Mouse (Mus musculus): ENCODE measurements around the gene Hnrnpul2. TPM values are rescaled to one million over a fixed set of nuclear protein-coding genes. Genes with fewer than 3 reads are reported as not detected.
A peak's percentile ranks its signal among the peaks of the same experiment; 100 is the strongest.

Gene Hnrnpul2
- polyA plus RNA-seq, 1 experiment: 28.0 TPM

DNA sequence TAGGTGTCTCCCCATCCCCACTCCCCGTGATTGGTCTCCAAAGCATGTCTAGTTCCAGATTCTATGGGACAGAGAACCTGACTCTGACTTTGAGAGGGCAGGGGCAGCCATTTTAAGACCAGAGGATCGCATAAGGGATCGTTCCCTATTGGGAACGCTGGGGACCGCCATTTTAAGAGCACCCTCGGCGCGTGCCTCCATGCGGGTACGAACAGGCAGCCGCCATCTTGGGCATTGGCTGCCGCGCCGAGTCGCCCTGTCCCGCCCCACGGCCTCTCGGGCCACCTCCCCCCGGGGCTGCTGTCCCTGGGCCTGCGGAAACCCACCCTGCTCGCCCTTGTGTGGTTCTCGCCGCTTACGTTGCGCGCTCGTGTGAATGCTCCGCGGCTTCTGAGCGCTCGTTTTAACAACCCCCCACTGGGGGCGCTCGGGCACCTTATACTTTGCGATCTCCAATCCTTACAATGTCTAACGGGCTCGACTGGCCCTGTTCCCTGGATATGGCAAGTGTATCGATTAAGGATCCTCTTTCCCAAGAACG, 17.5 kb downstream of the Hnrnpul2 start, which contains the start of gene Bscl2:
Bscl2 (plus strand) TSS at position 217 of the 541 bp plus-strand sequence.
- peak within 1 kb of the TSS; percentile 72 for H3K4me3 ChIP-seq (replicated peaks; ENCODE audit: extremely low read depth, low read depth, low read length)
- peaks cover 8% of the 10 kb centered on the region; the same call in 1 of the 2 replicates for H3K4me1 ChIP-seq (ENCODE audit: control insufficient read depth, insufficient read depth, low read length)
- peak; percentile 86 for DNase-seq
- under 1% methylated on average over 38 of the region's 38 CpGs for WGBS
- TF ChIP-seq CTCF (IDR thresholded peaks at IDR 0.05; ENCODE audit: insufficient read depth, low read length) (peak; percentile 32; the same call in 1 of the 2 replicates), POLR2A (IDR thresholded peaks at IDR 0.05; ENCODE audit: borderline replicate concordance, extremely low read depth, low read depth, low read length) (peak; percentile 69)

DNA sequence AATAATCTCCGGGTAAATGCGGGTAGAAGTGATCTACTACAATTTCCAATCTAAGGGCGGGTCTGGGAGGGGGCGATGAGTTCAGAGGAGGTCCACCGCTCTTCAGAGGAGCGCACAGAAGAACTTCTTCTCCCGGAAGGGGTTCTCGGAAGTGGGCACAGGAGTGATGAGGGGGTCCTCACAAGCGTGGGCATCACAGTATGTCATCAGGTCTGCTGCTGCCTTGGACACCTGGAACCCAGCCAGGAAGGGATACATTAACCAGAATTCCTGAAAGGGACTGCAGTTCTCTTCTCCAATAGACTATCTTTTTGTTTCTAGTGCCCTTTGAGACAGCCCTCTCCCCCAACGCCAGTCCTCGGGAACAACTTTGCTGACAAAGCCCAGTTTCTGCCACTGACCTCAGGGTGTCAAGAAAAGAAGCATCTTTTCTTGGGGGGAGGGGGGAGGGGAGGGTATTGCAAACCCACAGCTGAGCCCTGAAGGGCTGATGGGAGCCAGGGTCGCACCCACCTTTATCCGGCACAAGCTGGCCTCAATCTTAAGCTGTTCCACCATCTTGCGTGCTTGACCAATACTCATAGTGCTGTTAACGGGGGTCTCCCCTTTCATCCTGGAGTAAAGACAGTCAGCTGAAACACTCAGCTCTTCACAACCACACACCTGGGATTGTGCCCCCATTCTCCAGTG, 18.4 kb downstream of the Hnrnpul2 start:
- peak overlapping the region; percentile 72 for H3K4me3 ChIP-seq (replicated peaks; ENCODE audit: extremely low read depth, low read depth, low read length)
- DNase-seq: no peak
- 20% methylated on average over 15 of the region's 15 CpGs for WGBS
- peaks cover 8% of the 10 kb centered on the region; the same call in 1 of the 2 replicates for H3K4me1 ChIP-seq (ENCODE audit: control insufficient read depth, insufficient read depth, low read length)
- no peak for TF ChIP-seq CTCF (IDR thresholded peaks at IDR 0.05; ENCODE audit: insufficient read depth, low read length)
- TF ChIP-seq POLR2A (IDR thresholded peaks at IDR 0.05; ENCODE audit: borderline replicate concordance, extremely low read depth, low read depth, low read length): no peak

DNA sequence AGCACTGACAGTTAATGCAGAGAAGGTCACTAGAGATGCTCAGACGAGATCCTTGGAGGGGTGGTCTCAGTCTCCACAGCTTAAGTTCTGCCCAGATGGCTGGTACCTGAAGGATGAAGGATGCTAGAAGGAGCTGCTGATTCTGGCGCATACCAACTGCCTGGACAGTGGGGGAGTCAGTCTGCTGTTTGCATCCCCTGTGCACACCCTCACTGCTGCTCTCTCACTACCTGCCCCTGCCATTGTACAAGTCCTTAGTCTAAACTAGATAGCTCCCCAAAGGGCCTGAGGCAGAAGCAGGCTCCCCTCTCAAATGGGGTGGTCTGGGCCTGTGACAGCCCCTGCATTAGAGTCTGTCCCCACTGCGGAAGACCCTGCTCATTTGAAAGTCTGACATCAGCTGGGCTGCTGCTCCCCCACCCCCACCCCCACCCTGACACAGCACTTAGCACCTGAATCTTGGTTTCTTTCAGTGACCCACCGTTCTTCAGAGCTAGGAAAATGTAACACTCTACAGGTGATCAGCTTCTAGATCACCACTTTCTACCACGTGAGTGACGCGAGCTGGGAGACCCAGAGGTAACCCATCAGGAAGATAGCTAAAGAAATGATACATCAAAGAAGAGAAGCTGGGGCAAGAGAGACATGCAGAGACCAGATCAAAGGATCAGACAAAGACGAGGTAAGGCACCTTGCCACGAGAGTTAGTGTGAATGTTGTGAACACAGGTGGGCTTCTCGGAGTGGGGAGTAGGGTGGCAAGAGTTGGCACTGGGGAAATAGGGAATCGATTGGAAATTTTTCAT, 19.5 kb downstream of the Hnrnpul2 start, which contains the start of gene Gng3:
Gng3 (minus strand) TSS at position 92 of the 805 bp plus-strand sequence.
- no peak for DNase-seq
- TF ChIP-seq CTCF (IDR thresholded peaks at IDR 0.05; ENCODE audit: insufficient read depth, low read length) (no peak), POLR2A (IDR thresholded peaks at IDR 0.05; ENCODE audit: borderline replicate concordance, extremely low read depth, low read depth, low read length) (no peak)
- H3K4me3 ChIP-seq (replicated peaks; ENCODE audit: extremely low read depth, low read depth, low read length): peak within 1 kb of the TSS; percentile 72
- 81% methylated on average over 11 of the region's 11 CpGs for WGBS
- peaks cover 8% of the 10 kb centered on the region; the same call in 1 of the 2 replicates for H3K4me1 ChIP-seq (ENCODE audit: control insufficient read depth, insufficient read depth, low read length)

DNA sequence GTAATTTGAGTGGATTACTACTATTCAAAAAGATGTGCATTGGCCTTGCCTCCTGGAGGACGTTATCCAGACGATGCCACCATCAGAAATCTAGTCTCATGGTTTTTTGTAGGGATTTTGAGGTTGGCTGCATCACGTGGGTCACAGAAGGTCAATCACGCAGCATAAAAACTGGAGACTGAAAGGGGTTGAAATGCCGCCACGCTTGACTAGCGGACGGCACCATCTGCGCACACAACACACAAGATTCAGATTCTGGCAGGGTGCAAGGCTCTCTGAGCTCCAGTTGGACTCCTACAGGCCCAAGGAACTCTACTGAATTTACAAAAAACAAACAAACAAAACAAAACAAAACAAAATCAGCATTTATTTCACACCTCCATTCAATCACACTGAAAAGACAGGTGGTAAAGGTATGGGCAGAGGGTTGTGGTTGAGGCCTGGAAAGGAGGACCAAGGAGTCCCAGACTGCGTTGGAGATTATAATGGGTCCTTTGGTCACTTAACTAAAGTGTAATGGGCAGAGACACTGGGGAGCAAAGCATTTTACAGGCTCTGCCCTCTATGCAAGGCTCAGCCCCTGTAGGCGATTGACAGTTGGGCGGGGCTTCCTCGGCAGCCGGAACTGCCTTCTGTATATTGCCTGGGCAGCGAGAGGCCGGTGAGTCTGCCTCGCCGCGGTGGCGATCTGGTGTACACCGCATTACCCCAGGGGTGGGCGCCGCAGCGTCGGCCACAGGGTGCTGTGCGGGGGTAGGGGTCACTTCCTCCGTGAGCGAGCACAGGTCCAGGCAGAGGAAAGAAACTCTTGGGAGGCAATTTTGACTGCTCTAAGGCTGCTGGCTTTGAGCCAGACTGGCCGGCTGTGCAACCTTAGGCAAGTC, 20.3 kb downstream of the Hnrnpul2 start:
- DNase-seq: peak; percentile 75
- H3K4me1 ChIP-seq (ENCODE audit: control insufficient read depth, insufficient read depth, low read length): peaks cover 8% of the 10 kb centered on the region; the same call in 1 of the 2 replicates
- peak overlapping the region; percentile 74 for H3K4me3 ChIP-seq (replicated peaks; ENCODE audit: extremely low read depth, low read depth, low read length)
- WGBS: 27% methylated on average over 29 of the region's 29 CpGs
- TF ChIP-seq POLR2A (IDR thresholded peaks at IDR 0.05; ENCODE audit: borderline replicate concordance, extremely low read depth, low read depth, low read length) (peak; percentile 65; the same call in 1 of the 2 replicates), CTCF (IDR thresholded peaks at IDR 0.05; ENCODE audit: insufficient read depth, low read length) (no peak)

DNA sequence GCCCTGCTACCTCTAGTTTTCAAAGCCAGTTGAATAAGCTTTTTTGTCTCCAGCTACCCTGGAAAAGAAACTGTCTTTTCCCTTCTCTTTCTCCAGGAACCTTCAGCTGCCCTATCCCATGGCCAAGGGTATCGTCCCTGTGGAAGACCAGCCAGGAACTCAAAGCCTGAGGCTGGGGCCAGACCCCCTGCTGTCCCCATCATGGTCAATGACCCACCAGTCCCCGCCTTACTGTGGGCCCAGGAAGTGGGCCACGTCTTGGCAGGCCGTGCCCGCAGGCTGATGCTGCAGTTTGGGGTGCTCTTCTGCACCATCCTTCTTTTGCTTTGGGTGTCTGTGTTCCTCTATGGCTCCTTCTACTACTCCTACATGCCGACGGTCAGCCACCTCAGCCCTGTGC, 21.2 kb downstream of the Hnrnpul2 start:
- DNase-seq: no peak
- Histone ChIP-seq H3K4me1 (ENCODE audit: control insufficient read depth, insufficient read depth, low read length) (peaks cover 8% of the 10 kb centered on the region; the same call in 1 of the 2 replicates), H3K4me3 (replicated peaks; ENCODE audit: extremely low read depth, low read depth, low read length) (no peak overlapping the region)
- WGBS: 84% methylated on average over 7 of the region's 7 CpGs
- no peak for TF ChIP-seq CTCF (IDR thresholded peaks at IDR 0.05; ENCODE audit: insufficient read depth, low read length)
- TF ChIP-seq POLR2A (IDR thresholded peaks at IDR 0.05; ENCODE audit: borderline replicate concordance, extremely low read depth, low read depth, low read length): no peak

DNA sequence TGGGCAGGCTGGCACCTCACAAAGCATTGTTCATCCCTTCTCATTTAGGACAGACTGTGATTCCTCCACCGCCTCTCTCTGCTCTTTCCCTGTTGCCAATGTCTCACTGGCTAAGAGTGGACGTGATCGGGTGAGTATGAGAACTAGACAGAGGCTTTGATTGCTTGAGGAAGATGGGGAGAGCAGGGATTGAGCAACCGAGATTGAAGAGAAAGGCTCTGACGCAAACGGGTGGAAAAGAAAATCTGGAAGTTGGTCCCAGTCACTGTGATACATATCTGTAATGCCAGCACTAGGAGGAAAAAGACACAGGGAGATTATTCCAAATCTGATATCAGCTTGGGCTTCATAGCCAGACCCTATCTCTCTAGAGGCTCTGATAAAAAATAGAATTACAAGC, 23.2 kb downstream of the Hnrnpul2 start:
- Histone ChIP-seq H3K4me3 (replicated peaks; ENCODE audit: extremely low read depth, low read depth, low read length) (no peak overlapping the region), H3K4me1 (ENCODE audit: control insufficient read depth, insufficient read depth, low read length) (peaks cover 8% of the 10 kb centered on the region; the same call in 1 of the 2 replicates)
- WGBS: 74% methylated on average over 6 of the region's 6 CpGs
- no peak for TF ChIP-seq POLR2A (IDR thresholded peaks at IDR 0.05; ENCODE audit: borderline replicate concordance, extremely low read depth, low read depth, low read length)
- TF ChIP-seq CTCF (IDR thresholded peaks at IDR 0.05; ENCODE audit: insufficient read depth, low read length): no peak
- no peak for DNase-seq

DNA sequence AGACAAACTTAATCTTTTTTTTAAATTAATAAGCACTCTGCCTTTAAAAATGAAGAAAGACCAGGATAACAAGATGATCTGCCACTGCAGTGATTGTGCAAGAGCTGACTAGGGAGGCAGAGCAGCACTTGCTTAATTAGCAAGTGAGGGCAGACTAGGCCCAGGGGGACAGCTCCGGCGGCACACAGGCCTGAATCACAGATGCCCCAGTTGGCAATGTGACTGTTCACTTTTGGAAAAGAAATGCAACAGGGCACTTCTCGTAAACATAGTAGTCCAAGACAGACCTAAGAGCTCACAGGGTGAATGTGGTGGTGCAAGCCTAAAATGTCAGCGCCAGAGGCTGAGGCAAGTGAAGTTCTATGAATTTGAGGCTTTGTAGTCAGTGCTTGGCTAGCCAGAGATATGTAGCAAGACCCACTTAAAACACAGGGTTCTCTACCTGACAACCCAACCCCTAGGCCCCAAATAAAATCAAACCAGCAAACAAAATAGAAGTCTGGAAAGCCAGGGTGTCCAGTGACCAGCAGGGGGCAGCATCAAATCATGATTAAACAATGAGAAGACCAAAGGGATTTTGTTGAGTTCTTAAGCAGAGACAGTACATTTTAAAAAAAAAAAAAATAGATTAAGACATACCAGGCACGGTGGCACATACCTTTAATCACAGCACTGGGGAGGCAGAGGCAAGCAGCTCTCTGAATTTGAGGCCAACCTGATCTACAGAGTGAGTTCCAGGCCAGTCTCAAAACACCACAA, 24.7 kb downstream of the Hnrnpul2 start:
- peak; percentile 67 for DNase-seq
- peaks cover 3% of the 10 kb centered on the region; the same call in 1 of the 2 replicates for H3K4me1 ChIP-seq (ENCODE audit: control insufficient read depth, insufficient read depth, low read length)
- TF ChIP-seq POLR2A (IDR thresholded peaks at IDR 0.05; ENCODE audit: borderline replicate concordance, extremely low read depth, low read depth, low read length) (no peak), CTCF (IDR thresholded peaks at IDR 0.05; ENCODE audit: insufficient read depth, low read length) (peak; percentile 51; the same call in 1 of the 2 replicates)
- H3K4me3 ChIP-seq (replicated peaks; ENCODE audit: extremely low read depth, low read depth, low read length): no peak overlapping the region
- 49% methylated on average over 5 of the region's 5 CpGs for WGBS

DNA sequence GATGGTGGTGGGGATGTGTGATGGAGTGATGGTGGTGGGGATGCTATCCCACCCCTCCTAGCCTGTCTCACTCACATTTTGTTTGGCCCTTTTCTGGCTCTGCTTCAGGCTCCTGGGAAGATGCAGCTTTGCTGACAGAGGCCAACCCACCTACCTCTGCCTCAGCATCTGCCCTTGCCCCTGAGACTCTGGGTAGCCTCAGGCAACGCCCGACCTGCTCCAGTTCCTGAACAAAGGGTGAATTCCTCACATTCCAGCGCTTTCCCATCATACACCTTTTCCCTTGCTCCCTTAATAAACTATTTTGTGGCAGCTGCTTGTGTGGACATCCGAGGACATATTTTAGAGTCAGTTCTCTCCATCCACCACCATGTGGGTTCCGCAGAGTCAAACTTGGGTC, 28.5 kb downstream of the Hnrnpul2 start:
- no peak for DNase-seq
- Histone ChIP-seq H3K4me1 (ENCODE audit: control insufficient read depth, insufficient read depth, low read length) (no peaks in the 10 kb centered on the region), H3K4me3 (replicated peaks; ENCODE audit: extremely low read depth, low read depth, low read length) (no peak overlapping the region)
- TF ChIP-seq POLR2A (IDR thresholded peaks at IDR 0.05; ENCODE audit: borderline replicate concordance, extremely low read depth, low read depth, low read length): no peak
- TF ChIP-seq CTCF (IDR thresholded peaks at IDR 0.05; ENCODE audit: insufficient read depth, low read length): no peak
- WGBS: 82% methylated on average over 5 of the region's 5 CpGs
